Mouse (Mus musculus) common myeloid progenitor, adult 5-6 weeks (primary cell): ENCODE measurements at regions not wholly inside any gene's neighbourhood (a gene's known extent, or its start where the extent isn't known, plus 50 kb on each side); places are given as distances from the start of the nearest gene placed in this dataset.

Experiments
- ATAC-seq: replicated peaks from 2 replicates; pipeline ENCODE4 v1.8.0; 2016; ENCODE audit warnings: low read depth, mild to moderate bottlenecking, moderate TSS enrichment, inconsistent platforms; ENCODE audit not compliant: poor library complexity, severe bottlenecking

GRCm38 (mm10) chr6:89003197-89003923 is 101.3 kb downstream of the Tpra1 start:
- no peak for ATAC-seq

- no peak for ATAC-seq
These were observed 103.0 kb downstream of the Tpra1 start for GRCm38 (mm10) chr6:89005094-89005493.

GRCm38 (mm10) chr6:89006997-89007396 is 104.9 kb downstream of the Tpra1 start:
- ATAC-seq, result no peak

DNA sequence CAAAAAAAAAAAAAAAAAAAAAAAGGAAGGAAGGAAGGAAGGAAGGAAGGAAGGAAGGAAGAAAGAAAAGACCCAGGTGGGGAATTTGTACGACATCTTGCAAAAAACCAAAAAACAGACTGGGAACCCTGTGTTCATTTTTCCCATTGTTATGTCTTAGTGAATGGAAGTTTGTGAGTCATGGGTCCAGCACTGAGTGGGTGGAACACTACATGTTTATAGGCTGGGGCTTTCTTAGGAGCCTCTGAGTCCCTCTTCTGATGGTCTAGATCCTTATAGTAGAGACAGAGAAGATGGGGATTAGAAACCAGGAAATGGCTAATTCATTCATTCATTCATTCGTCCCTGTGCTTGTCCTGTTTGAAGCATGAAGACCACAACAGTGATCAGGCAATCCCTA is 105.5 kb downstream of the Tpra1 start:
- no peak for ATAC-seq

DNA sequence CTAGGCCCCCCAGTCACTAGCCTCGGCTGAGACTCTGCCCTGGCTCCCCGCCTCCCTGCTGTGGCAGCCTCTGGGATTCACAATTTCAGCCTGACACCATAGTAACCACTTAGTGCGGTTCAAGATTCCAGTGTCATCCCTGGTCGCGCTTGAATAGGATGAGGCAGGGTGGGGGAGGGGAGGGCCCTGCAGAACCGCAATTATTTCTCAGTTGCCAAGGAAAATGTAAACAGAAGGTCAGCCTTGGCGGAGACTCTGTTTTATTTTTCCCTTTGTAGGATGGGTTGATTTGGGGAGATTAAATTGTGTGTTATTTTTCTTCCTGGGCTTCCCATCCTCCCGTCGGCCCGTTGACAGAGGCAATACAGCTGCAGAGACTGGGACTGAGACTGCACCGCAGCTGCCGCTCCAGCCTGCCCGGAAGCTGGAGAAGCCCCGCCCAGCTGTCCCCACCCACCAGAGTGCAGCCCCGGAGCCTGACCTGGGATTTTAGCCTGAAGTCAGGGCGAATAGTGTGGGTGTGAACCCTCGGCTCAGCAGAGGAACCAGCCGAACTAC is 106.6 kb downstream of the Tpra1 start:
- peak; percentile 71; the same call in 1 of the 2 replicates for ATAC-seq

GRCm38 (mm10) chr6:89012998-89013689 is 111.1 kb downstream of the Tpra1 start:
- ATAC-seq, result no peak

GRCm38 (mm10) chr6:89013690-89014061 is 111.6 kb downstream of the Tpra1 start:
- no peak for ATAC-seq

DNA sequence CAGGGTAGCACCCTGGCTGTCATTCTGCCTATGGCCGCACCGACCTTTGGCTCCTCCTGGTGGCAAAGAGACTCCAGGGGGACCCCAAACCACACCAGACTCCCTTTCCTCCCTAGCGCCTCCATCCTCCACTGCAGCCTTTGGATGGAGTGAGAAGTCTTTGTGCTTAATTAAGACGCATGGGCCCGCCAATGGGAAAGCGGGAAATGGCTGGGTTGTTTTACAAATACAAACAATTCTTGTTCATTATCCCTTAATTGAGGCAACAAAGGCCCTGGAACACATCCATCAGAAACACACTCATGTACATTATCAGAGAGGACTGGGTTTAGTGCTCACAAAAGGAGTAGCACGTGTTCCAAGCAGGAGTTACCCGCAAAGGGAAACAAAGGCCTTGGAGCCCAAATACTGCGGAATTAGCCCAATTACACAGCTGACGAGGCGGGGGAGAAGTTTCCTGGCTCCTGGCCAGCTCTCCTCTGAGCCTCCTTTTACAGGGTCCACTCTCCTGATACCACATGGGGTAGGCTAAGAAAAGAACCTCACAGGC is 122.1 kb downstream of the Tpra1 start:
- ATAC-seq, result peak; percentile 62; the same call in 1 of the 2 replicates

GRCm38 (mm10) chr6:89033433-89034298 is 131.6 kb downstream of the Tpra1 start:
- no peak for ATAC-seq

DNA sequence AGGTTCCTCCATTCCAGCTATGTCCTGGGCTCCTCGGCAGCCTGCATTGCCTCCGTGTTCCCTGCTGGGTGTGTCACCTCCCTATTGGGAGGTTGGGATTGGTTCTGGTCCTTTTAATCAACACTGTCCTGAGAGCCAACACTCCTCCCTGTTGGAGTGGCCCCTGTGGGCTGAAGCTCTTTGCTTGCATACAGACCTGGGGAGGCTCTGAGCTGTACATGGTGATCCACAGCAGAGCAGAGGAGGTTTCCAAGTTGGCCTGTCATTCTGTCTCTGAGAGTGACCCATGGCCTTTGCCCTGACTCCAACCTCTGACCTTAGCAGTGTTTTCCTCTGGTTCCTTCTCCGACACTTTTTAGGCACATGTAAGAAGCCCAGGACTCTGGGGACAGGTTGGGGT is 132.4 kb downstream of the Tpra1 start:
- no peak for ATAC-seq

- no peak for ATAC-seq
These were observed 133.2 kb downstream of the Tpra1 start for GRCm38 (mm10) chr6:89035061-89035835.

GRCm38 (mm10) chr6:89035836-89036156 is 133.7 kb downstream of the Tpra1 start:
- no peak for ATAC-seq

DNA sequence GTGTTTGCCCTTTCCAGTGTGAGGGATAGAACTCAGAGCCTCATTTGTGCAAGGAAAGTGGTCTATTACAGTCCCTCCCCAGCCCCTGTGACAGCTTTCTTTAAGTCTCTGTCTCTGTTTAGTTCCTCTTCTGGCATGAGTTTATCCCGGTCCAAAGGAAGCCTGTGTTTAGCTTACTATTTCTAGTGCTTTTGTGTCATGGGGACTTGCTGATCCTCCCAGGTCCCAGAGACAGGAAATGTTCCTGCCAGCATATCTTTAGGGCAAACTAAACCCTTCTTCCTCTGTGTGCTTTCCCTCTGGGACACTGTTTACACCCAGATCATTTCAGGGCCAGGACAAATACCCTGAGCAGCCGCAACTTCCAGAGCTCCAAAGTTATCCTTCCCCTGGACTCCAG is 135.3 kb downstream of the Tpra1 start:
- ATAC-seq, result no peak

DNA sequence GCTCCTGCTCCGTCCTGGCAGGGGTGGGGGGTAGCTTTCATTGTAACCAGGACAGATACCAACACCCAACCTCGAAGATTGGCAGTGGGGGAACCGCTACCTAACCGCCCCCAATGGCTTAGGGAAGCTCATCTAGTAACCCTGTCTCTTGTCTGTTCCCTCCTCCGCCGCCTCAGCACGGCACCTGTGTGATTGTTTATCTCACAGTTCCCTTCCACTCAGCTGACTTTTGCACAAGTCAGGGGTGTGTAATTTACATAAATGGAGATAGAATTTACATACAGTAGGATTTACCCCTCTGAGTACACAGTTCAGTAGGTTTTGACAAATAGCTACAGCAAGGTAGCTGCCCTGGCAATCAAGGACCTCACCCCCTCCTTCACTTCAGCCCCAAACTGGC is 135.8 kb downstream of the Tpra1 start:
- ATAC-seq, result no peak

DNA sequence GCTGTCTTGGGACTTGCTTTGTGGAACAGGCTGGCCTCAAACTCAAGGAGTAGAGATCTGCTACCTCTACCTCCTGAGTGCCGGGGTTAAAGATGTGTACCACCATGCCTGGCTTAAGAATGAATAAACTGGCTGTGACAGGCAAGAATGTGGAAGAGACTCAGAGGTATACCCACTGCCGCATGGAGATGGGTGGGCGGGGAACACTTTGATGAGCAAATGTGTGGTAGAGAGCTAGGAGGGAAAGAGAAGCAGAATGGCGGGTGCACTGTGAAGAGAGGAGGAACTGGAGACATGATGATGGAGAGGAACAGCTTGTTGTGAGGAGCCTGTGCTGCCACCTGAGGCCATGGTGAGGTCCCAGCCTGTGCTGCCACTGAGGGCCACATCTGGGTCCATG is 138.9 kb downstream of the Tpra1 start:
- ATAC-seq, result no peak

GRCm38 (mm10) chr6:89042478-89043239 is 140.6 kb downstream of the Tpra1 start:
- peak; percentile 98 for ATAC-seq

GRCm38 (mm10) chr6:89045436-89045966 is 143.4 kb downstream of the Tpra1 start:
- ATAC-seq, result no peak

- ATAC-seq, result no peak
These were observed 144.4 kb downstream of the Tpra1 start for GRCm38 (mm10) chr6:89046476-89046875.
